Mouse (Mus musculus) thymus, adult 18-20 months (tissue): ENCODE data around the gene Scamp3.

Experiments
- DNase-seq, 2 experiments: peaks; one replicate each; pipeline ENCODE4 v3.0.0; 2022; ENCODE audit warnings: mixed read lengths in 2 of 2

Scamp3 gene

DNA sequence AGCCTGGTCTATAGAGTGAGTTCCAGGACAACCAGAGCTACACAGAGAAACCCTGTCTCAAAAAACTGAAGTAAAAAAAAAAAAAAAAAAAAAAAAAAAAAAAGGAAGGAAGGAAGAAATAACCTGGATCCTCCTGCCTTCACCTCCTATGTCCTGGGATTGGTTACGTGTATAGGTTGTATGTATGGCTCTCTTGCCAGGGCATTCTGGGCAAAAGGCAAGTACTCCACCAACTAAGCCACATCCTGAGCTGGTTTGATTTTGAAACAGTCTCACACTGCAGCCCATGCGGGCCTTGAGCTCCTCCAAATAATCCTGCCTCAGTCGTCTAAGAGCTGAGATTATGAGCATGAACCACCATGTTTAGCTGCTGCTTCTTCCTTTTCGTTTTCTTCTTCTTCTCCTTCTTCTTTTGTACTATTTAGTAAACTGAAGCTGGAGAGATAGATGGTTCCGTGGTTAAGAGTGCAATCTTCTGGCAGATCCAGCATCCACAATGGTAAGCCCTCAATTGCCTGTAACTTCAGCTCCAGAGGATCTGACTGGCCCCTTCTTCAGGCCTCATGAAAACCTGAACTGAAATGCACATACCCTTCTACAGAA is 13.5 kb upstream of the Scamp3 start:
- DNase-seq = no peak

DNA sequence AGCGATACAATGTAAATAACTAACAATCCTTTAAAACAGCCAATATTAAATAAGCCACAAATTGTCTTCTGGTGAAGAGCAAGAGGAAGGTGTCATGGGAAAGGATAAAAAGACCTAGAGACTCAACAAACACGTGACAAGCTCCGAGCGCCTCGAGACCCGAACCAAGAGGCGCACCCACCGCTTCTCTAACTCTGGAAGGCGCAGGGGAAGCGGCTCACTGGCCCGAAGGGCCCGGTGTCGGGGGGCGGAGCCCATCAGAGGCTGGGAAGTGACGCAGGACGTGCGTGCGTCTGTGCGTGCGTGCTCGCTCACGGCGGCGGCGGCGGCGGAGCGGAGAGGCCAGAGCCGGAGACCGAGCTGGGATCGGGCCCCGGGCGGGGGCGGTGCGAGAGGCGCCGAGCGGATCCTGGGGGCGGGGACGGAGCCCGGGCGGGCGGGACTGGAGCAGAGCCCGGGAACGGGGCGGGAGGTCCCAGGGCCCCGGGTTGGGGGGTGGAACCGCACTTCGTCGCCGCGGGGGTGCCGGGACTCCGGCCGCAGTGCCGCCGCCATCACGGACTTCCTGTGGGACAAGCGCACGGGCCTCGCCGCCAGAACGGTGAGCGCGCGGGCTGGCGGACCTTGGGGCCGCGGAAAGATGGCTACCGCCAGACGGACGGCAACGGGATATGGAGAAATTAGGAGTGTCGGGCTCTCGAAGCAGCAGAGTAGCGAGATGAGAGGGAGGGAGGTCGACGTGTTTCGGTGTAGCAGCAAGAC is 12.6 kb upstream of the Scamp3 start, which contains the start of gene Clk2:
Gene Clk2 (plus strand): TSS at position 290 of the 762 bp plus-strand sequence.
- peak; percentile 93 to 95 for DNase-seq

DNA sequence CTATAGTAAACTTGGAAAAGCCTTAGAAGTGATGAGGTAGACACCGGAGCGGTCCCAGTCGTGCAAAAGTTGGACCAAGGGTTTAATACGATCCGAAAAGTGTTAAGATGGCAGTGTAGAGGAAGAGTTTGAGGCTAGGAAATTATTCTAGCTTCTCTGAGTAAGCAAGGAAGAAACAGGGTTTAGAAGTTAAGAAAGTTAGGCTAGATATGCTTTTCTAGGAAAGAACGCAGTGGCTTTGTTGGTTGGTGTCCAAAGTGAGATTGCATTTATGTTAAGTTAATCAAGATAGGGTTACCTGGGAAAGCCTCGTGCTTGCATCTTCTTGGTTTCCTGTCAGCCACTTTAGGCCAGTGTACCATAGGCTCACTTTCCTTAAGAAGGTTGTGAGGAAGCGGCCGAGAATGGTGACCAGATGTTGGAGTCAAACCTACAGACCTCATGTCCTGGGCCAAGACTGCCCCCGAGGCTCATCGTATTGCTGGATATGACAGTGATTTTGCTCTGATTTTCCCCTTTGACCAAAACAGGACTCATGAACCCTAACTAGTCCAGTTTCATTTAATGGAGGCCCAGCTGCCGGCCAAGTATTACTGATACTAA is 11.9 kb upstream of the Scamp3 start:
- no peak for DNase-seq

DNA sequence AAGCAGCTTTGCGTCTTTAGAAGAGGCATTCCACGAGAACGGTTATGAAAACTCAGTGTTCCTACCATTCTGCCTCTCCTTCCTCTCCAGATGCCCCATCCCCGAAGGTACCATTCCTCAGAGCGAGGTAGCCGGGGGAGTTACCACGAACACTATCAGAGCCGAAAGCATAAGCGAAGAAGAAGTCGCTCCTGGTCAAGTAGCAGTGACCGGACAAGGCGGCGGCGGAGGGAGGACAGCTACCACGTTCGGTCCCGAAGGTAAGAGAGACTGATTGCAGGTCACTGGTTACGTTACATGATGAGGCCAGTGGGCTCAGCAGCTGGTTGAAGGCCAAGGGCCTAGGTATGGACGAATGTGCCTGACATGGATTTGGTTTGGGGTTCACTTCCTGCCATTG is 10.3 kb upstream of the Scamp3 start:
- no peak for DNase-seq

DNA sequence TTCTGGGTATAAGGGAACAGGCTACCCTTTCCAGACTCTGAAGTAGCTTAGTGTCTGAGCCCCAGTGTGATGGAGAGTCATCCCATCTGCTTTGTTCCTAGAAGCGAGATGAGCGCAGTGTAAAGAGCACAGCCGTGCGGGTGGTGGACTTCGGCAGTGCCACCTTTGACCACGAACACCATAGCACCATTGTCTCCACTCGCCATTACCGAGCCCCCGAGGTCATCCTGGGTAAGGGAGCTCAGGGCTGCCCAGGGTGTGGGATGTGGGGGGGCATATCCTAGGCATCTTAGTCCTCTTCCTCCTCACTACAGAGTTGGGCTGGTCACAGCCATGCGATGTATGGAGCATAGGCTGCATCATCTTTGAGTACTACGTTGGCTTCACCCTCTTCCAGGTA is 2.4 kb upstream of the Scamp3 start:
- DNase-seq = no peak

DNA sequence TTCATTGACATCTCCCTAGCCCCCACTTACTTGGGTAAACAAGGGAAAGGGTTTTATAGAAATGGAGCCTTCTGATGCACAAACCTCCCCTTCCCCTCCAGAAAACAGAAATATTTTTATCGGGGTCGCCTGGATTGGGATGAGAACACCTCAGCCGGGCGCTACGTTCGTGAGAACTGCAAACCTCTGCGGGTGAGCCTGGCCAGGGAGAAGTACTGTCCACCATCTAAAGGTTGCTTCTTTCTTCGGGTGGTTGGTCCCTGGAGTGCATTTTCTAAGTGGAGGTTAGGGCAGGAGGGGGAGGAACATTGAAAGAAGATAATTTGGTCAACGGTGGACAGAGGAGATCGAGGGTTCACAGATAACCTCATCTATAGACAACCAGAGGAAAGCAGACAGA is 1.7 kb upstream of the Scamp3 start:
- DNase-seq = no peak

DNA sequence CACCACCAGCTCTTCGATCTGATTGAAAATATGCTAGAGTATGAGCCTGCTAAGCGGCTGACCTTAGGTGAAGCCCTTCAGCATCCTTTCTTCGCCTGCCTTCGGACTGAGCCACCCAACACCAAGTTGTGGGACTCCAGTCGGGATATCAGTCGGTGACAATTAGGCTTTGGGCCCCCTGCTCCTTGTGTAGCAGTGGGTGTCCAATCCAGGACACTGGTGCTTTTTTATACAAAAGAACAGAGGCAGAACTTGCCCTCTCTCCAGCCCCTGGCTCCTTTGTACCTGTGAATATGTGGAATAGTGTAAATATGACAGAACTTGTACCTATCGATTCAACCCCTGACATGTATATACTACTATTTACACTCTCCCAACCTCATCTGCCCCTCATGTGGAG is 852 bp upstream of the Scamp3 start:
- no peak for DNase-seq

DNA sequence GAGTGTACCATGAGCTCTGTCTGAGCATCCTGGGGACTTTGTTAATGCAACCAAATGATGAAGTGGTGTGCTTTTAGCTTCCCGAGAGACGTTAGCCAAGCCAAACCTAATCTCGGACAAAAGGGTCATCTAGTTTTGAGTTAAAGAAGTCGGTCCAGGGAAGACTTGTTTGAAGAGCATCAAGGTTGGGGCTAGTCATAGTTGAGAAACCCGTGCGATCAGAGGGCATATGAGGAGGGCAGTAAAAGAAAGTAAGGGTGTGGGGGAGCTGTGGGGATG is 773 bp downstream of the Scamp3 start:
- DNase-seq = no peak

DNA sequence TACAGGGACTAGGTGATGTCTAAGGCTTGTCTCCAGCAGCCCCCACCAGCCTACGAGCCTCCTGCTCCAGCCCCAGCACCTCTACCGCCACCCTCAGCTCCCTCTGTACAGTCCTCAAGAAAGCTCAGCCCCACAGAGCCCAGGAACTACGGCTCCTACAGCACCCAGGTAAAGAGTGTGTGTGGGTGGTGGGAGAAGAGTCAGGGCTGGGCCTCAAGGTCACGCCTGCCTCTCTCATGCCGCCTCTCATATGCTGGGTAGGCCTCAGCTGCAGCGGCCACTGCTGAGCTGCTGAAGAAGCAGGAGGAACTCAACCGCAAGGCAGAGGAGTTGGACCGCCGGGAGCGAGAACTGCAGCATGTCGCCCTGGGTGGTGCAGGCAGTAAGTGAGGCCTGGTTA is 1.8 kb downstream of the Scamp3 start:
- no peak for DNase-seq

DNA sequence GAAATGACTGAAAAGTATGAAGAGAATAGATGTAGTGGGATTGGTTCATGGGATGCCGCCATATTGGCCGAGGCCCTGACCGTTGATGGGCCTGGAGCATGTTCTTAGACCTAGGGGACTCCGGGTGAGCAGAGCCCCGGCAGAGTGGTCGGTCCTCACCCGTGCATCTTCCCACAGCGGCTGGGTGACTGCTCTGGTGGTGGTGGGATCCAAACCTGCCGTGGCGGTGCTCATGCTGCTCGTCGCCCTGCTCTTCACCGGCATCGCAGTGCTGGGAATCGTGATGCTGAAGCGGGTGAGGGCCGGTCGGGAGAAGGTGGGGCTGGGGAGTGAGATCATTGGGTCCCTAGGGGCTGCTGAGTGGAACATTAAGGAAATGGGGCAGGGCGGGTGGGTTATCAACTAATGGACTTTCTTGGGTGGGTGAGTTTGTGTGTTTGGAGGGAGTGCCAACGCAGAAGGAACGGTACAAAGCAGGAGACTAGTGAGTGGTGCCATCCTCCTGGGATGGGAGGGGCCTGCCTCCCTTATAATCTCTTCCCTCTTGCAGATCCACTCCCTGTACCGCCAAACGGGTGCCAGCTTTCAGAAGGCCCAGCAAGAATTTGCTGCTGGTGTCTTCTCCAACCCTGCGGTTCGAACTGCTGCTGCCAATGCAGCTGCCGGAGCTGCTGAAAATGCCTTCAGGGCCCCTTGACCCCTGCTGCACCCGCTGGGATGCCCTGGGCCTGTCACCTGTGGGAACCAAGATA is 4.7 kb downstream of the Scamp3 start:
- no peak for DNase-seq

DNA sequence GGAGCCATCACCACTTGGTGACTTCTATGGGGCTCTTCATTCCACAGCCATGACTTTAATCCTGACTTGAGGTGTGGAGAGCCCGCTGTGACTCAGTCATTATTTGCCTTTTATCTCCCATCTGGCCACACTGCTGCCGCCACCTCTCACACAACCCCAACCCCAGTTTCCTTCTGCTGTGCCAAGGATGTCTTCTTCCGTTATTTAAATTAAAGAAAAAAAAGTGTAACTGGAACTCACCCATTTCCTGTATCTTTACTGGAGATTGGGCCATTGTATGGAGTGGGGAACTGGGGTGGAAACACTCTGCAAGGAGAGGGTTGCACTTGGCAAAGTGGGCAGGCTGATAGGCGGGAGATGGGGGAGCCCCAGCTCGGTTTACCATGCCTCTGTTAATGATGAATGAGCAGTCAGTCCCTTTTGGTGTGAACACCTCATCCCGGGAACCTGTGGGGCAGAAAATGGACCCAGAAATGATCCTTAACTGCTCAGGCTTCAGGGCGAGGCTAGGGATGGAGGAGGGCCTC is 5.3 kb downstream of the Scamp3 start:
- DNase-seq = no peak

DNA sequence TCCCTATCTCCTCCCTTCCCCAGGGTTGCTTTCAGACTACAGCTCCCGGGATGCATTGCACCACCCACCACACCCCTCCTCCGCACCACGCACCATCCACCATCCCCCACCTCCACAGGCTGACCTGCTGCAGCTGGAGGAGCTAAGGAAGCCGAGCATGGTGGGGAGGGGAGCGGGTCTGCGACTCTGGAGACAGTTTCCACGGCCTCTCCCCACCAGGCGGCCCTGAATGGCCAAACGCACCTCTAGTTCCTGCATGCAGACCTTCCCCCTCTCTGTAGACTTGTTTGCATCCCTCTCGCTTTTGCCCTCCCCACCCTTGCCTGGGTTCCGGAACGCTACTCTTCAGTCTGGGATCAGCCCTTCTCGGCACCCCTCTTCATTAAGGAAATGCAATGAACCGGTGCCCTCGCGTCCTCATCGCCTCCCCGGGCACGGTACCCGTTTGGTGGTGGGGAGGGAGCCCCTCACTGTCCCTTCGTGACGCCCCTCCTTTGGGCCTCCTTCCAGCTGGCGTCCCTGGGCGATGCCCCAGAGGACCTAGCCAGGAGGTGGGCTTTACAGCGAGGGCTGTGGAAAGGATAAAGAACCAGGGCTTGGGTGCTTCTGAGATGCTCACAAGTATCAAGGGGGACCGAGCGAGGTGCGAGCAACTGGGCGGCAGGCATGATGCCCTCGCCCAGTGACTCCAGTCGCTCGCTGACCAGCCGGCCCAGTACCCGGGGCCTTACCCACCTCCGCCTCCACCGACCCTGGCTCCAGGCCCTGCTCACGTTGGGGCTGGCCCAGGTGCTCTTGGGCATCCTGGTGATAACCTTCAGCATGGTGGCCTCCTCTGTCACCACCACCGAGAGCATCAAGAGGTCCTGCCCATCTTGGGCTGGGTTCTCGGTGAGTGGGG is 6.0 kb downstream of the Scamp3 start, which contains the start of gene Fam189b:
Gene Fam189b (plus strand): TSS at position 86 of the 901 bp plus-strand sequence.
- DNase-seq = peak; percentile 80 to 88

DNA sequence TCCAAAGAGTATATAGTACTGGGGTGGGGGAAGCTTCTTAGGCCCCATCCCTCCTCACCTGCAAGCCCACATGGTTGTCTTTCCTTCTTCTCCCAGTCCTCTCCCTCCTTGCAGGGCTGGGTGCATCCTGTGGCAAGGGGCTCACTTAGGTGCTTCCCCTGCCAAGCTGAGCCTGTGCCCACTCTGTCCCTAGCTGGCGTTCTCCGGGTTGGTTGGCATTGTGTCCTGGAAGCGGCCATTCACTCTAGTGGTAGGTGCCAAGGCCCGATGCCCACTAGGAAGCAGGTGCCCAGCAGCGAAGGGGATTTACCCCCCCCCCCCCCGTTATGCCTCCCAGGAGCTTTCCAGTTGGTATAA is 6.7 kb downstream of the Scamp3 start:
- no peak for DNase-seq

DNA sequence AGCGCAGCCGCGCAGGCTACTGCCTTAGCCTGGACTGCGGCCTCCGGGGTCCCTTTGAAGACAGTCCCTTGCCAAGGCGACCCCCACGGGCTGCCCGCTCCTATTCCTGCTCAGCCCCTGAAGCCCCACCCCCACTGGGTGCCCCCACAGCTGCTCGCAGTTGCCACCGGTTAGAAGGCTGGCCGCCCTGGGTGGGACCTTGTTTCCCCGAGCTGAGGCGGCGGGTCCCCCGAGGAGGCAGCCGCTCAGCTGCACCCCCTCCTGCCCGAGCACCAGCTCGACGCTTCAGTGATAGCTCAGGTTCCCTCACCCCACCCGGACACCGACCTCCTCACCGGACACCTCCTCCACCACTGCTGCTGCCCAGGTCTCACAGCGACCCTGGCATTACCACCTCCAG is 9.9 kb downstream of the Scamp3 start:
- DNase-seq = peak; percentile 67 to 78

DNA sequence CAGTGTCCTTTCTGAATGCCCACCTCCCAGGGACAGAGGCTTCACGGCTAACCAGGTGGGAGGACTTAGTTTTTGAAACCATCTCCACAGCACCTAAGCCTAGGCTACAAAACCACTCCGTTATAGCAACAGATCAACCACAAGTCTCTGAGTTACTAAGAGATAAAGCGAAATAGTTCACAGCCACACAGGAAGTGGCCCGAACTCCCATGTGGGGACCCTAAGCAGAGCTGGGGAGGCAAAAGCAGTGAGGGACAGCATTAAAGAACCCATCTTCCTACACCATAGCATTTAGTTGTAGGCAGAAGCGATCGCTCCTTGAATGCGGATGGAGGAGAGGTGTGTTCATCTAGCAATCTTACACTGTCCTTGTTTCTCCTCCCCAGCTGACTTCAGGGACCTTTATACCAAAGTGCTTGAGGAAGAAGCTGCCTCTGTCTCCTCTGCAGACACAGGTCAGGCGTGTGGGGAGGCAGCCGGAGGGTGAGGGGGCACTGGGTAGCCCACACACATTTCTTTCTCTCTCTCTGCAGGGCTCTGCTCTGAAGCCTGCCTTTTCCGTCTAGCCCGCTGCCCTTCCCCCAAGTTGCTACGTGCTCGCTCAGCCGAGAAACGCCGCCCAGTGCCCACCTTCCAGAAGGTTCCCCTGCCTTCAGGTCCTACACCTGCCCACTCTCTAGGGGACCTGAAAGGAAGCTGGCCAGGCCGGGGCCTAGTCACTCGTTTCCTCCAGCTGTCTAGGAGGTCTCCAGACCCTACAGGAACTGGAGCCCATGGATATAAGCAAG is 10.6 kb downstream of the Scamp3 start:
- DNase-seq = peak; percentile 50 to 68

DNA sequence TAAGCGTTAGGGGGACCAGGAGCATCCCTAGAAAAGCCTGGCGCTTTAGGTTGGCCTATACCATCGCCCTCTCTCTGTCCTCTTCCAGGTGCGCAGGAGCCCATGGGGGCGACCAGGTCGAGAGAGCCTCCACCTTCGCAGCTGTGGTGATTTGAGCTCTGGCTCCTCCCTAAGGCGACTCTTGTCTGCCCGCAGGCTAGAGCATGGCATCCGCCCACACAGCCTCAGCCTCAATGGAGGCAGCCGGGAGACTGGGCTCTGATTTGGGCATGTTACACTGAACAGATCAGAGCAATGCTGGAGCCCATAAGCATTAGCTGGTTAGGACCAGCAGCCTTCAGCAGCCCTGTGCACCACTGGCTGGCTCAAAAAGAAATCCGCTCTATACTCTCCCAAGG is 11.2 kb downstream of the Scamp3 start:
- DNase-seq = peak in 1 of 2 experiments; percentile 60

DNA sequence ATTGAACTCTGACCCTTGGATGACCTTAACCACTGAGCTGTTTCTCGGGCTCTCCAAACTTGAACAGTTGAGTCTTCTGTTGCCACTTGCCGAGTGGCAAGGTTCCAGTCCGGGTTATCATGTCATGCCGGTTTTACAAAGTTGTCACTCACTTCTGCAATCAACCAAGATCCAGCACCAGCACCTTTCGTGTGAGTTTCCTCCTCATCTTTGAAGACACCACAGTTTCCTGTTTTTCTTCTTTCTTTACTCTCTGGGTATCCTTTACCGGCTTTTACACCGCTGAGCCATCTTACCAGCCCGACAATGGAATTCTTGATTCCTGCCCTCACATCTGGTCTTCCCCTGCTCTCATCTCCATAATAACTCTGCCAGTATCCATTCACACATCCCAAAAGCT is 13.2 kb downstream of the Scamp3 start:
- peak in 1 of 2 experiments; percentile 64 for DNase-seq

DNA sequence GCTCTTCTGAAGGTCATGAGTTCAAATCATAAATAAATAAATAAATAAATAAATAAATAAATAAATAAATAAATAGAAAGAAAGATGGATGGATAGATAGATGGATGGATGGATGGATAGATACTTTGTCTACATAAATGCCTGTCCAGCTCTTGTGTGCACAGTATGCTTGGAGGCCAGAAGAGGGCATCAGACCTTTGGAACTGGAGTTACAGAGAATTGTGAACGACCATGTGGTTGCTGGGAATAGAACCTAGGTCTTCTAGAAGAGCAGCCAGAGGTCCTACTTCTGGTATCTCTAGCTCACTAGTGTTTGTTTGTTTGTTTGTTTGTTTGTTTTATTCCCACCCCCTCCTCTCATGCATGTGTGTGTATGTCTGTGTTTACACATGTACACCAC is 16.1 kb downstream of the Scamp3 start:
- DNase-seq = no peak

DNA sequence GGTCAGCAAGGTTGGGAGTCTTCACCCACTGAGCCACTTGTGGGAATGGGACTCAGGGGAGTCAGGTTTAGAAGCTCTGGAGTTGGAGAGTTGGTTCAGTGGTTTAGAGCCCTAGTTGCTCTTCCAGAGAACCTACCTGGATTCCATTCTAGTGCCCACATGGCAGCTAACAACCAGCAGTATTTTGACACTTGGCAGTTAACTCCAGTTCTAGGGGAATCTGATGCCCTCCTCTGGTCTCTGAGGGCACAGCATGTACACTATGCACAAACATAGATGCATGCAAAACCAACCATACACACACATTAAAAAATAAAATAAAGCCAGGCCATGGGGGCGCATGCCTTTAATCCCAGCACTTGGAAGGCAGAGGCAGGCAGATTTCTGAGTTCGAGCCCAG is 16.6 kb downstream of the Scamp3 start:
- no peak for DNase-seq

DNA sequence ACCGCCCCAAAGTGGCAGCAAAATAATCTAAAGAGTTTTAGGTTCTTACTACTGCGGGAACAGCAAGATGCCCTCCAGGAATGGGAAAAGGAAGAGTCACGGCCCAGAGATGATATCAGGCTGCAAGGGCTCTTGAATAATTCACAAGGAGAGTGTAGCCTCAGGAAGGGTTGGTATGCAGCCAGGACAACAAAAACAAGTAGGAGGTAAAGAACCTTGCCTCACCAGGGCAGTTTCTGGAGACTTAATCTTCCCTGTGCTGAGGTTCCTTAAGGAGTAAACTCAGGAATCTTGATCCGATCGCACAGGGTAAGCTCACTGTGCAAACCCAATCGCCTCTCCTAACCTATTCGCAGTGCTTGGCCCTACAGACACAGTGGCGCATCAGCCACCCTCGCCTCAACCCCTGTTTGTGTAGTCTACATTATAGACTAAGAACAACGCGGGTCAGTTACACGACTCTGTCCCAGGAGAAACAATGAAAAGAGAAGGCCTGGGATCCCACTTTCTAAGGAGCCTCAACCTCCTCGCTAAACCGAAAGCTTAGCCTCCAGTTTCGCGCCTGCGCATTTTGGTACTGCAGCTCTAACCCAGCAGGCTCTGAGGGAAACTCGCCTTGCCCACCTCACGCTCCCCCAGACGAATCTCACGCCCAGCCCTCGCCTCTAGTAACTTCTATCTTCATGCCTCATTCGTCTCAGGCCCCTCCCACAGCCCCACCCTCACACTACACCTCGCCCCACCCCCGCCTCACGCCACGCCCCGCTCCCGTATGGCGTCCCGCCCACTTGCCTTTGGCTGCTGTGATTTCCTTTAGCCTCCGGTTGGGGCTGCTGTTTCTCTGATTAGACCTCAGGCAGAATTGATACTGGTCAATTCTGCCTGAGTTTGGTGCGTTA is 19.0 kb downstream of the Scamp3 start:
- peak; percentile 91 to 93 for DNase-seq
